Mouse (Mus musculus) midbrain, embryonic 15.5 days (tissue): ENCODE data around the gene Smyd3. TPM values are rescaled to one million over a fixed set of nuclear protein-coding genes. Genes with fewer than 3 reads are reported as not detected.
A peak's percentile ranks its signal among the peaks of the same experiment; 100 is the strongest.

ENCODE experiments used
- ATAC-seq: fragments of 200-750 bp; cut with Nextera tagmentation; replicated peaks from 2 replicates; pipeline ENCODE4 v1.8.0; 2017; ENCODE audit warnings: moderate TSS enrichment
- H3K27ac ChIP-seq: fragments of 300-500 bp; sonication (generic); 2 replicates; pipeline ENCODE4 v1.5.1; 2015; ENCODE audit warnings: mild to moderate bottlenecking, inconsistent platforms
- H3K27me3 ChIP-seq: fragments of 300-500 bp; sonication (generic); replicated peaks from 2 replicates; pipeline ENCODE4 v1.6.1; 2015; ENCODE audit warnings: inconsistent platforms
- H3K36me3 ChIP-seq: fragments of 300-500 bp; sonication (generic); replicated peaks from 2 replicates; pipeline ENCODE4 v1.6.1; 2015; ENCODE audit warnings: inconsistent platforms
- H3K4me1 ChIP-seq: fragments of 300-500 bp; sonication (generic); 2 replicates; pipeline ENCODE4 v1.6.1; 2015; ENCODE audit warnings: inconsistent platforms
- H3K4me2 ChIP-seq: fragments of 300-500 bp; sonication (generic); 2 replicates; pipeline ENCODE4 v1.6.1; 2015; ENCODE audit warnings: inconsistent platforms, mild to moderate bottlenecking, moderate library complexity
- H3K4me3 ChIP-seq: fragments of 300-500 bp; sonication (generic); 2 replicates; pipeline ENCODE4 v1.5.1; 2015; ENCODE audit warnings: mild to moderate bottlenecking, inconsistent platforms
- H3K9ac ChIP-seq: fragments of 300-500 bp; sonication (generic); 2 replicates; pipeline ENCODE4 v1.6.1; 2015; ENCODE audit warnings: mild to moderate bottlenecking, inconsistent platforms
- H3K9me3 ChIP-seq: fragments of 300-500 bp; sonication (generic); 2 replicates; pipeline ENCODE4 v1.6.1; 2016; ENCODE audit warnings: inconsistent platforms
- WGBS: fragments of 180-500 bp; shearing (Covaris S2); methylation state at CpG from one replicate; pipeline ENCODE4 v1.1.7; 2015; ENCODE audit warnings: mixed read lengths; 5-methylcytosine and 5-hydroxymethylcytosine counted together
- polyA plus RNA-seq: library from polyadenylated mRNA; unstranded; fragments of >200 nt; fragmentation: Nextera tagmentation; extraction: Ambion mirVana; gene quantifications from 2 replicates; pipeline ENCODE4 v1.2.1, GENCODE M21; 2015

The Smyd3 gene
- polyA plus RNA-seq, 1 experiment from 2014 or later = 24.8 TPM

GRCm38 (mm10) chr1:179398639-179399038 is 119.2 kb downstream of the Smyd3 start:
- no peak overlapping the region for H3K4me2 ChIP-seq
- ATAC-seq = no peak
- no peaks in the 10 kb centered on the region for H3K4me1 ChIP-seq
- 86% methylated on average over 4 of the region's 4 CpGs for WGBS
- H3K27me3 ChIP-seq = no peaks in the 10 kb centered on the region
- H3K9me3 ChIP-seq = no peaks in the 10 kb centered on the region
- no peak overlapping the region for H3K27ac ChIP-seq
- H3K4me3 ChIP-seq = no peak overlapping the region
- H3K9ac ChIP-seq = no peak overlapping the region
- H3K36me3 ChIP-seq = no peaks in the 10 kb centered on the region

DNA sequence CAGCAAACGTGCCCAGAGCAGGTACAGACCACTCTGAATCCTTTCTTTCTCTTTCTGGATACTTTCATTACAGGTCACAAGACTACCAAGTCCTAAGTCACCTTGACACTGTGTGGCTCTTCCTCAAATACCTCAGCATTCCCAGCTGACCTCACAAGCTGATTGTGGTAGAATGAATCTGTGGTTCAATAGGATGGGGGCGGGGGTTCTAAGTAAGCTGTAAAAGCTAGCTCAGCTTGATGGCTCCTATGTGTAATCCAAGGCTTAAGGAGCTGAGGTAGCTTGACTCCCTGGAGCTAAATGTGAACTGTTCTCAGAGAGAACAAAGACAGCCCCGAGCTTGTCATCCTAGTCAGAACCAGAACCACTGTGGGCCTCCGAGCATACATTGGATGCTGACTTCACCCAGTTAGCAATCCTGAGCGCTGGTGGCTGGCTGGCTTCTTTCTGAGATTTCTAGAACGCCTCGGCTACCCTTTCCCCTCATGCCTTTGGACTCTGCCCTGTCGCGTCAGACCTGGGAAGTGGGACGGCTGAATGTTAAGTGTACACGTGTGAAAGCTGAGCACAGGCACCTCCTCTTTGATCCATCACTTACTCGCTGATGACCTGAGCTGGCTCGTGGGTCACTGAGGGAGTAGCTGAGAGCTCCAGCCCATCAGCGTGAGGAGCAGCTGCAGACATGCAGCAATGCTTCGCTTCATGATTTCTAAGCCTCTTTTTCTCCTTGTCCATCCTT is 131.4 kb downstream of the Smyd3 start:
- Histone ChIP-seq H3K27ac (no peak overlapping the region), H3K9ac (no peak overlapping the region), H3K27me3 (no peaks in the 10 kb centered on the region), H3K36me3 (no peaks in the 10 kb centered on the region), H3K9me3 (no peaks in the 10 kb centered on the region), H3K4me1 (peaks cover 5% of the 10 kb centered on the region), H3K4me3 (no peak overlapping the region), H3K4me2 (no peak overlapping the region)
- WGBS = 47% methylated on average over 15 of the region's 15 CpGs
- 0 out of 2 replicates have a peak, but pooled peaks have one; percentile 20 for ATAC-seq

GRCm38 (mm10) chr1:179385691-179386090 is 132.2 kb downstream of the Smyd3 start:
- no peaks in the 10 kb centered on the region for H3K36me3 ChIP-seq
- H3K27ac ChIP-seq = no peak overlapping the region
- H3K9ac ChIP-seq = no peak overlapping the region
- H3K4me1 ChIP-seq = peaks cover 5% of the 10 kb centered on the region
- no peak overlapping the region for H3K4me3 ChIP-seq
- no peaks in the 10 kb centered on the region for H3K9me3 ChIP-seq
- no peaks in the 10 kb centered on the region for H3K27me3 ChIP-seq
- WGBS = 93% methylated on average over 7 of the region's 7 CpGs
- no peak overlapping the region for H3K4me2 ChIP-seq
- ATAC-seq = no peak

DNA sequence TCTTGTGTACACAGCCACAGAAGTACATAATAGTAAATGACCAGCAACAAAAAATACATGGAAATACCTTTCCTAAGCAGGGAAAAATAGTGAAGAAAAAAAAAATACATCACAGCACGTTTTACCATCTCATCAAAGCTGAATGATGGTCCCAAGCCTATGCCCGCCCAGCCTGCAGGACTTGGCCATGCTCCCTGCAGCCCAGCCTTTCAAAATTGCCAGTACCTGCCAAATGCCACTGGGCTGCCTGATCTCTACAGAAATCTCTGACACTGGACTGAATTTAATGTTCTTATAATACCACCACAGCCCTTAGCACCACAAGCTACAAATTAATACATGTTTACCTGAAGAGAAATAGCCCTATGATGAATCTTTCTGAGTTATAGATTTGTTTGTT is 133.5 kb downstream of the Smyd3 start:
- H3K27me3 ChIP-seq = no peaks in the 10 kb centered on the region
- H3K4me3 ChIP-seq = no peak overlapping the region
- H3K4me1 ChIP-seq = peaks cover 5% of the 10 kb centered on the region
- 51% methylated on average over 2 of the region's 2 CpGs for WGBS
- no peak overlapping the region for H3K27ac ChIP-seq
- no peak overlapping the region for H3K9ac ChIP-seq
- H3K9me3 ChIP-seq = no peaks in the 10 kb centered on the region
- no peak for ATAC-seq
- no peak overlapping the region for H3K4me2 ChIP-seq
- H3K36me3 ChIP-seq = no peaks in the 10 kb centered on the region

DNA sequence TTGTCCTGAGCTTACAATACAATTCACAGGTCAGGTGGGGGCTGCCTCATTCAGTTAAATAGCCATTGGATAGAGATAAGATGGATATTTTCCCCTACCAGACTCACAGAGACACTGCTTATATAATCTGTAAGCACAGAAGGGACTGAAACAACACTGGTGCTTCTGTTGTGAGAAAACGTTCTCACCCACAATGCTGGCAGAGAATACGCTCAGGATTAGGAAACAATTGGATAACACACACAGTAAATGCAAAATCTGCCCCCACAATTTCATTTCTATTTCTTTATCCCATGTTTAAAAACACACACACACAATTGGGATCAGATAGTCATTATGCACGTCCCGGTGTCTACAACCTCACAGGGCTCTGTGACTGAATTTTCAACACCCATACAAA is 139.7 kb downstream of the Smyd3 start:
- no peak for ATAC-seq
- no peak overlapping the region for H3K4me2 ChIP-seq
- H3K4me3 ChIP-seq = no peak overlapping the region
- H3K27ac ChIP-seq = no peak overlapping the region
- H3K36me3 ChIP-seq = no peaks in the 10 kb centered on the region
- 79% methylated on average over 4 of the region's 4 CpGs for WGBS
- H3K9me3 ChIP-seq = no peaks in the 10 kb centered on the region
- H3K4me1 ChIP-seq = no peaks in the 10 kb centered on the region
- no peaks in the 10 kb centered on the region for H3K27me3 ChIP-seq
- H3K9ac ChIP-seq = no peak overlapping the region

DNA sequence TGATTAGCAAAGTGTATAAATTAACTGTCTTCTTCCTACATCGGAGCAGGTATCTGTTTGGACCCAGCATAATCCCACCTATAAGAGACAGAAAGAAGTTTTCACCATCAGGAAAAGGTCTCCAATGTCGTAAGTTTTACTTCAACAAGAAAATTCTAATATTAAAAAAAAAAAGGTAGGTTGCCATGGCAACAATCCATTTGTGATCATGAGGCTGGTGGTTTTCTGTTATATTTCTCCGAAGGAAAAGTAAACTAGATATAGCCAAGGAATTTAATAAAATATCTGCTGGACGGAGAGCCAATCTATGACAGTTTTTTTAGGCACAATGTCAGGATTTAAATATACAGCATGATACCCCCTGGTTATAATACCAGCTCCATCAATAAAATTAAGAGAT is 142.9 kb downstream of the Smyd3 start:
- Histone ChIP-seq H3K9ac (no peak overlapping the region), H3K9me3 (no peaks in the 10 kb centered on the region), H3K4me1 (peaks cover 11% of the 10 kb centered on the region; the same call in 1 of the 2 replicates), H3K4me3 (no peak overlapping the region), H3K4me2 (no peak overlapping the region), H3K27ac (0 out of 2 replicates have a peak overlapping the region, but pooled peaks have one; percentile 15), H3K36me3 (no peaks in the 10 kb centered on the region), H3K27me3 (no peaks in the 10 kb centered on the region)
- WGBS = 62% methylated on average over 4 of the region's 4 CpGs
- no peak for ATAC-seq

DNA sequence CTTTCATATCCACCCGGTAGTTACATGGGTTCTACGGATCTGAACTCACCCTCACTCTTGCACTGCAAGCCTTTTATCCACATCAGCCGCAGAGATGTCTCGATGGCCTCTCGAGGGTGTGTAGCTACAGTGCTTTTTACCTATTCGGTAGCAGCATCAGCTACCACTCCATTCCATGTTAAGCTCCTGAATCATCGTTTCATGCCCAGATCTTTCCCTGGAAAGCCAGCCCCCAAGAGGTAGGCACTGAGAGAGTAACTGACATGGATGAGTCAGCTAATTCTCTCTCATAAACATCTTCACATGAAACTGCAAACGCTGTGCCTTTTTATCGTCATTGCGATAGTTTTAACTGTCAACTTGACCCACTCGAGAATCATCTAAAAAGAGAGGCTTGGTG is 143.9 kb downstream of the Smyd3 start:
- H3K4me3 ChIP-seq = no peak overlapping the region
- ATAC-seq = no peak
- H3K4me2 ChIP-seq = no peak overlapping the region
- H3K27ac ChIP-seq = no peak overlapping the region
- no peaks in the 10 kb centered on the region for H3K36me3 ChIP-seq
- H3K4me1 ChIP-seq = peaks cover 13% of the 10 kb centered on the region; the same call in 1 of the 2 replicates
- no peaks in the 10 kb centered on the region for H3K27me3 ChIP-seq
- H3K9me3 ChIP-seq = no peaks in the 10 kb centered on the region
- H3K9ac ChIP-seq = no peak overlapping the region
- WGBS = 93% methylated on average over 11 of the region's 11 CpGs

DNA sequence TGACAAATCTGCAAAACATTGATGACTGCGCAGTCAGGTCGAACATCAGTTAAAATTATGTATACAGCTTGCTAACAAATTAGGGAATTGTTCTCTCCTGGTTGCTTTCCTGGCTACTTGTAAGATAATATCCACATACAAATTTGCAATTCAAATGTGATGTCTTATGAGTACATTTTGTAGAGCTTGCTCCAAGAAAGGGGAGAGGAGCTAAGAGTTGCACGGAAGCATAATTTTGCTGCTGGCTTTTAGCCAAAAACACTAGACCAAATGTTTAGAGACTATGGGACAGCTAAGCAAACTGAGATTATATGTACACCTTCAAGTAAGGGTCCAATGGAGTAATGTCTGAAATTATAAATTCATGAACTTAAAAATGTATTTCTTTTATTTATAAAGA is 146.7 kb downstream of the Smyd3 start:
- Histone ChIP-seq H3K4me2 (no peak overlapping the region), H3K36me3 (no peaks in the 10 kb centered on the region), H3K4me3 (no peak overlapping the region), H3K27ac (no peak overlapping the region), H3K9ac (no peak overlapping the region), H3K4me1 (peaks cover 13% of the 10 kb centered on the region; the same call in 1 of the 2 replicates), H3K9me3 (no peaks in the 10 kb centered on the region), H3K27me3 (no peaks in the 10 kb centered on the region)
- ATAC-seq = no peak
- 57% methylated on average over 3 of the region's 3 CpGs for WGBS

DNA sequence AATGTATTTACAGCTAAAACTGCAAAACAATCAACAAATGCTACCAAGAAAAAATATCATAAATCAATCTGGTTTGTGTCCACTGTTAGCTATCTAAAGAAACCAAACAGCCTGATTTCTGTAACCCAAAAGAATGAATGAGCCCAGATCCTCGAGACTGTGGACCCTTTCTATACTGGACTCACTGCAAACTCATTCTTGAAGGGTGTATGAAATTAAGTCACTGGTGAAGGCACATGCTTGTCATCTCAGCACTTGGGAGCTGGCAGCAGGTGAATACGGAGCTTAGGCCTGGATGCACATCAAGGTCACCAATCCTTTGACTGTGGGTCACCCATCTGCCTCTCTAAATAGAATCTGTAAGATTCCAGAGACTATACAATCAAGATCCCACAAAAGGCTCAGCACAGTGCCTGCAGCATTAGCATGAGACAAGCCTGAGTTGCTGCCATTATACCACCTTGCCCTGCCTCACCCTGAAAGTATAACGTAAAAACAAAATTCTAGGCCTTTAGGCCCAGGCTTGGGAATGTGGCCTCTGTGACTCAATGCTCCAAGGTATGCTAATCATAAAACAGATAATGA is 149.3 kb downstream of the Smyd3 start:
- no peak overlapping the region for H3K9ac ChIP-seq
- H3K4me1 ChIP-seq = peaks cover 13% of the 10 kb centered on the region; the same call in 1 of the 2 replicates
- H3K36me3 ChIP-seq = no peaks in the 10 kb centered on the region
- H3K9me3 ChIP-seq = no peaks in the 10 kb centered on the region
- no peaks in the 10 kb centered on the region for H3K27me3 ChIP-seq
- ATAC-seq = no peak
- H3K27ac ChIP-seq = no peak overlapping the region
- 66% methylated on average over 3 of the region's 3 CpGs for WGBS
- no peak overlapping the region for H3K4me3 ChIP-seq
- no peak overlapping the region for H3K4me2 ChIP-seq

GRCm38 (mm10) chr1:179361481-179362466 is 156.1 kb downstream of the Smyd3 start:
- 75% methylated on average over 8 of the region's 8 CpGs for WGBS
- Histone ChIP-seq H3K27me3 (no peaks in the 10 kb centered on the region), H3K9ac (no peak overlapping the region), H3K27ac (no peak overlapping the region), H3K4me3 (no peak overlapping the region), H3K4me2 (no peak overlapping the region), H3K9me3 (no peaks in the 10 kb centered on the region), H3K36me3 (no peaks in the 10 kb centered on the region), H3K4me1 (no peaks in the 10 kb centered on the region)
- no peak for ATAC-seq

- WGBS = 87% methylated on average over 2 of the region's 2 CpGs
- Histone ChIP-seq H3K4me1 (no peaks in the 10 kb centered on the region), H3K9me3 (no peaks in the 10 kb centered on the region), H3K36me3 (no peaks in the 10 kb centered on the region), H3K4me2 (no peak overlapping the region), H3K4me3 (no peak overlapping the region), H3K27me3 (no peaks in the 10 kb centered on the region), H3K27ac (no peak overlapping the region), H3K9ac (no peak overlapping the region)
- no peak for ATAC-seq
Measured at GRCm38 (mm10) chr1:179357111-179357510, 160.7 kb downstream of the Smyd3 start.

DNA sequence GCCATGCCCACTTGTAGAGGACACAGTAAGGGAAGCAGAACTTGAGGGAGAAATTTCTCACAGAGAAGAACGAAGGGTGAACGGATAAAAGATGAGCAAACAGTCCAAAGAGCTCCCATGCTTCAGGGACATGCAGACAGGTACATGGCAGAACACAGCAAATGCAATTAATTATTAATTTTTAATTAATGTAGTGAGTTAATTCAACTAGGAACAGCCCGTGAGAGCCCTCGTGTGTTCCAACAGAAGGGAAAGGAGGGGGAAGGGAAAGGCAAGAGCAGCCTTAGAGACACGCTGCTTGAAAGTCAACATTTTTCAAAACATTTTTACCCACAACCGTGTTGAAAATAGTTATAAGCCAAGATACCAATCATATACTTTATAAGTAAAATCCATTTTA is 163.6 kb downstream of the Smyd3 start:
- no peak overlapping the region for H3K4me2 ChIP-seq
- H3K9ac ChIP-seq = no peak overlapping the region
- no peak overlapping the region for H3K27ac ChIP-seq
- no peak for ATAC-seq
- H3K36me3 ChIP-seq = no peaks in the 10 kb centered on the region
- no peaks in the 10 kb centered on the region for H3K4me1 ChIP-seq
- no peaks in the 10 kb centered on the region for H3K9me3 ChIP-seq
- WGBS = 80% methylated on average over 6 of the region's 6 CpGs
- no peaks in the 10 kb centered on the region for H3K27me3 ChIP-seq
- no peak overlapping the region for H3K4me3 ChIP-seq
